Mouse (Mus musculus) intestine, embryonic 15.5 days (tissue): Measurements from ENCODE around the gene Serpina6. TPM values are rescaled to one million over a fixed set of nuclear protein-coding genes. Genes with fewer than 3 reads are reported as not detected.

ENCODE experiments used
- ATAC-seq: fragments of 200-750 bp; cut with Nextera tagmentation; 2 replicates; pipeline ENCODE4 v1.8.0; 2017; ENCODE audit warnings: moderate TSS enrichment, moderate library complexity
- H3K27ac ChIP-seq: fragments of 300-500 bp; sonication (generic); 2 replicates; pipeline ENCODE4 v1.5.1; 2015; ENCODE audit warnings: mild to moderate bottlenecking, inconsistent platforms
- H3K27me3 ChIP-seq: fragments of 300-500 bp; sonication (generic); replicated peaks from 2 replicates; pipeline ENCODE4 v1.6.1; 2015; ENCODE audit warnings: inconsistent platforms
- H3K36me3 ChIP-seq: fragments of 300-500 bp; sonication (generic); 2 replicates; pipeline ENCODE4 v1.6.1; 2015; ENCODE audit warnings: inconsistent platforms
- H3K4me1 ChIP-seq: fragments of 300-500 bp; sonication (generic); replicated peaks from 2 replicates; pipeline ENCODE4 v1.6.1; 2015; ENCODE audit warnings: inconsistent platforms
- H3K4me2 ChIP-seq: fragments of 300-500 bp; sonication (generic); replicated peaks from 2 replicates; pipeline ENCODE4 v1.6.1; 2015; ENCODE audit warnings: mild to moderate bottlenecking, inconsistent platforms
- H3K4me3 ChIP-seq: fragments of 300-500 bp; sonication (generic); replicated peaks from 2 replicates; pipeline ENCODE4 v1.5.1; 2015; ENCODE audit warnings: inconsistent platforms
- H3K9ac ChIP-seq: fragments of 300-500 bp; sonication (generic); 2 replicates; pipeline ENCODE4 v1.6.1; 2015; ENCODE audit warnings: inconsistent platforms
- H3K9me3 ChIP-seq: fragments of 300-500 bp; sonication (generic); 2 replicates; pipeline ENCODE4 v1.6.1; 2016; ENCODE audit warnings: inconsistent platforms
- WGBS: fragments of 180-500 bp; shearing (Covaris S2); methylation state at CpG from one replicate; pipeline ENCODE4 v1.1.7; 2015; 5-methylcytosine and 5-hydroxymethylcytosine counted together
- polyA plus RNA-seq: library from polyadenylated mRNA; unstranded; fragments of >200 nt; fragmentation: Nextera tagmentation; extraction: Ambion mirVana; gene quantifications from 2 replicates; pipeline ENCODE4 v1.2.1, GENCODE M21; 2015

Serpina6 gene
- polyA plus RNA-seq, 1 experiment from 2014 or later = 96.8 TPM

DNA sequence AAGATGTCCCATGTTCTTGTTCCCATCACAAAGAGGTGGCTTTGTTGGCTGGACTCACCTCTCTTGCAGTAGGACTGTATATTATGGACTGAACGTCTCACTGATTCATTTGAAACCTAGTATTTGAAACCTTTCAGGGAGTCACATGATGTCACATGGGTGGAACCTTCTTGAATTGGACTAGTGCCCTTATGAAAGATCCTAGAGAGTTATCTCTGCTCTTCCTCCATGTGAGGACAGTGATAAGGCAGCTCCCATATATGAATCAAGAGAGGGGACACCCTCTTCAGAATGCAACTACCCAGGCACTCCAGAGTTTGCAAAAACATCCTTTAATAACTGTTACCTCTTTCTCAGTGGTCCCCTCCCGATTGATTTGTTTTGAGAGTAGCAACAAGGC, 10.7 kb downstream of the Serpina6 start:
- Histone ChIP-seq H3K4me3 (no peak overlapping the region), H3K4me2 (no peak overlapping the region), H3K9me3 (no peaks in the 10 kb centered on the region), H3K27me3 (no peaks in the 10 kb centered on the region), H3K27ac (no peak overlapping the region), H3K9ac (no peak overlapping the region), H3K4me1 (no peaks in the 10 kb centered on the region), H3K36me3 (no peaks in the 10 kb centered on the region)
- 69% methylated on average over 2 of the region's 2 CpGs for WGBS
- ATAC-seq = no peak

DNA sequence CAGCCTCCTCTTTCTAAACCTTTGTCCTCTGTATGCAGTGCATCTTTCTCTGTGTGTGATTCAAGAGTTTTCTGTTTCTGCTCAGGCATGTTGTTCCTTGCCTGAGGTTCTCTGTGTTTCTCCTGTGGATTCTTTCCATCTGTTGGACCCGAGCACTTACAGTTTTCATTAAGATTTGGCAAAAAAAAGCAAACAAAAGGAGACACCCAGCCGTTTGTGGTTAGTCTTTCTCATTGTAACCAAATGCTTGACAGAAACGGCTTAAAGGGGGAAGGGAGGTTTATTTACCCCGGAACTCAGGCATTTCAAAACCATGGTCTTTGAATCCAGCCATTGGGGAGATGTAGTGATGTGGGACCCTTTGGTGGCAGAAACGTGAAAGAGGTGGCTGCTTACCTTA, 12.4 kb downstream of the Serpina6 start:
- 40% methylated on average over 5 of the region's 5 CpGs for WGBS
- Histone ChIP-seq H3K4me2 (no peak overlapping the region), H3K27me3 (no peaks in the 10 kb centered on the region), H3K4me3 (no peak overlapping the region), H3K36me3 (no peaks in the 10 kb centered on the region), H3K9me3 (no peaks in the 10 kb centered on the region), H3K9ac (no peak overlapping the region), H3K4me1 (no peaks in the 10 kb centered on the region), H3K27ac (no peak overlapping the region)
- no peak for ATAC-seq

DNA sequence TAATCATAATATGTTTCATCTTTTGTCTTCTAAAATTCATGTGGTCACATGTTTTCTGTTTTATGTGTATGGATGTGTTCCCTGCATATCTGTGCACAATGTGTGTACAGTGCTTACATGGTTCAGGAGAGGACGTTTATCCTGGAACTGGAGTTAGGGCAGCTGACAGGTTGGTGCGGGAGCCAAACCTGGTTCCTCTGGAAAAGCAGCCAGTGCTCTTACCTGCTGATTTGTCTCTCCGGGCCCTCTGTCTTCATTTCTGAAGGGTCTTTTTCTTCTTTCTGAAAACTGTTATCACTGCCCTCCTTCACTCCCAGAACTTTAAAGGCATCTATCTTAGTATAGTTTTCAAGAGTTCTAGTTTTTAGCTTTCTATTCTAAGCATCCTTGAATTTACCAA, 13.2 kb downstream of the Serpina6 start:
- Histone ChIP-seq H3K27me3 (no peaks in the 10 kb centered on the region), H3K27ac (no peak overlapping the region), H3K36me3 (no peaks in the 10 kb centered on the region), H3K4me1 (no peaks in the 10 kb centered on the region), H3K4me3 (no peak overlapping the region), H3K9me3 (no peaks in the 10 kb centered on the region), H3K4me2 (no peak overlapping the region), H3K9ac (no peak overlapping the region)
- WGBS = 88% methylated on average over 3 of the region's 3 CpGs
- ATAC-seq = no peak

DNA sequence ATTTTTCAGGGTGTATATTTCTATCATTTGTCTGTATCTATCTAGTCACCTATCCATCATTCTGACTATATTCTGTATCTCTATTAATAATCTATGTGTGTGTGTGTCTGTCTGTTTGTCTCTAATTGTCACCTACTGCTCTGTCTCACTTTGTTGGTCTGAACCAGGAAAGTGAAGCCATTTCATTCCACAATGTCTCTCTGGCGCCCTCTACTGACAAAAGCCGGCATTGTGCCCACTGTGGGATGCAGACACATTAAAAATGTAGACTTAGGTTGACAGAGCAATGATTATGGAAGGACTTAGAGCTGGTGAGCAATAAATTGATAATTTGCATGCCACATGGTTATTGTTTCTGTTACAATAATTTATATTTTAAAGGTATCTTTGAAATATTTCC, 13.7 kb downstream of the Serpina6 start:
- Histone ChIP-seq H3K9me3 (no peaks in the 10 kb centered on the region), H3K4me2 (no peak overlapping the region), H3K27ac (no peak overlapping the region), H3K36me3 (no peaks in the 10 kb centered on the region), H3K9ac (no peak overlapping the region), H3K4me3 (no peak overlapping the region), H3K27me3 (no peaks in the 10 kb centered on the region), H3K4me1 (no peaks in the 10 kb centered on the region)
- 2% methylated on average over 2 of the region's 2 CpGs for WGBS
- no peak for ATAC-seq

DNA sequence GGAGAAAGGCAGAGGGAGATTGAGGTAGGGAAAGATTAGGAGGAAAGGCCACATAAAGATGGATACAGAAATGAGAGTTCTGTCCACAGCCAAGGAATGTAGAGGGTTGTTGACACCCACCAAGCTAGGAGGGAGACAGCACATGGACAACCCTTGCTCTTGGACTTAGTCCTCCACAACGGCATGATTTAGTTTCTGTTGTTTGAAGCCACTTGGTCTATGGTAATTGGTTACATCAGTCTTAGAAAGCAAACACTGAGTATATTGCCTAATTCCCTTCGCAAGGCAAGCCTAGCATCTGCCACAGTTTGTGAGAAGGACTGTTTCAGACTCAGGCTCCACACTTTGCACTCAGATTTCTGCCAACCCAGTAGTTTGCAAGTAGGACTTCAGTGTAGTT, 21.2 kb downstream of the Serpina6 start:
- H3K4me1 ChIP-seq = 0 out of 2 replicates have a peak, but pooled peaks cover 2% of the 10 kb centered on the region
- H3K4me2 ChIP-seq = no peak overlapping the region
- no peak for ATAC-seq
- no peak overlapping the region for H3K27ac ChIP-seq
- H3K9ac ChIP-seq = no peak overlapping the region
- H3K36me3 ChIP-seq = no peaks in the 10 kb centered on the region
- 77% methylated on average over 2 of the region's 2 CpGs for WGBS
- H3K9me3 ChIP-seq = no peaks in the 10 kb centered on the region
- H3K27me3 ChIP-seq = no peaks in the 10 kb centered on the region
- H3K4me3 ChIP-seq = no peak overlapping the region

DNA sequence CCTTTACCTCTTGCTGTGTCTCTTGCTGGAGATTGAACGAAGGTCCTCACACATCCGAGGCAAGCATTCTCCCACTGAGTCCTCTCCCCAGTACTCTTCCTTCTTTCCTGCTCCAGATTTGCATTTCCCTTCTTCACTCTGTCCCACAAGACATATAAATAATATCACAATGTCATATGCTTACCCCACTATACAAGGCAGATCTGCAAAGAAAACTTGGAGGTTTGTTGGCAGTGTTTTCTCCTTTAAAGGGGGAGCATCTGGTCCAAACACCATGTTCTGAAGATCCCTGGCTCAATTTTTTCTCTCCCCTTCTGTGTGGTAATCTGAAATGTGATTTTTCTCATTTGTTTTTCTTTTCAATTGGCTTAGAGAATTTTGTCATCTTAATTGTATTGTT, 22.6 kb downstream of the Serpina6 start:
- 0 out of 2 replicates have a peak, but pooled peaks cover 2% of the 10 kb centered on the region for H3K4me1 ChIP-seq
- no peak overlapping the region for H3K4me2 ChIP-seq
- ATAC-seq = no peak
- H3K9me3 ChIP-seq = no peaks in the 10 kb centered on the region
- no peak overlapping the region for H3K9ac ChIP-seq
- H3K4me3 ChIP-seq = no peak overlapping the region
- no peak overlapping the region for H3K27ac ChIP-seq
- H3K27me3 ChIP-seq = no peaks in the 10 kb centered on the region
- no peaks in the 10 kb centered on the region for H3K36me3 ChIP-seq
- 94% methylated on average over 2 of the region's 2 CpGs for WGBS

DNA sequence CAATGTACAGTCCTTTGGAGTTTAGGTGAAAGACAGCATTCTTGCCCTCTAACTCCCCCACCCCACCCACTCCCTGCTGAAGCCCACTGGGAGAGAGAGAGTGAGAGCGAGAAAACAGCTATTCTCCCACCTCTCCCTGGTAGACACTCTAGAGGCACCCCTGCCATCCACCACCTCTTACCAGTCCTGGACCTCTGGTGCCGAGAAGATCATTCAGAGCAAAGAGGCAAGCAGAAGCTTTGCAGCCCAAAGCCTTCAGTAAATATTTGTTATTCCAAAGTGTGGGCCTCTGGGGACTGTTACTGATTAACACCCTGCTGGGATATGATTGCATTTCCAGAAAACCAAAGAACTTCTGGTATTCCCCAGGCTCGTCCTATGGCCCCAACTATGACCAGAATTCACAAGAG, 25.8 kb downstream of the Serpina6 start, which contains the start of gene Serpina10:
TSS of gene Serpina10 (minus strand) at position 242 of the 410 bp plus-strand sequence.
- WGBS = 63% methylated on average over 3 of the region's 3 CpGs
- ATAC-seq = peak; percentile 66; the same call in 1 of the 2 replicates

DNA sequence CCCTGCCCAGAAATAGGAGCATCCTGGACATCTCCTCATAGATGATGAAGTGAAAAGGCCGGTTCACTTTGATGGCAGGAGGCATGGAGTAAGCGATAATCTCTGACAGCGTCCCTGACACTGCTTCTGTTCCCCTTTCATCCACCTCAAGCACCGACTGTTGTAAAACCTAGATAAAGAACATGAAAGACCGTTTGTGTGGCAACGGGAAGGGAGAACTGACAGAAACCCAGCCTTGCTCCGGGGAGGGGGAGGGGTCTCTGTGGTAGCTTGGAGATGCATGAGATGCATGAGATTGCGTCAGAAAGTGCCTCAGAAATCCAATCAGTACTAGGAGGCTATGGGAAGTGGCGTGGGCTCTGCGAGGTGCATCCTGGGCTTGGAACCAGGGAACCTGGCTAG, 40.2 kb downstream of the Serpina6 start:
- no peak overlapping the region for H3K27ac ChIP-seq
- ATAC-seq = peak; percentile 59
- 59% methylated on average over 10 of the region's 10 CpGs for WGBS

More for the DNA sequence above, 25.8 kb downstream of the Serpina6 start, which contains the start of gene Serpina10:
- H3K27me3 ChIP-seq = no peaks in the 10 kb centered on the region
- H3K27ac ChIP-seq = no peak within 1 kb of the TSS
- H3K4me3 ChIP-seq = no peak within 1 kb of the TSS
- H3K4me2 ChIP-seq = no peak within 1 kb of the TSS
- no peak within 1 kb of the TSS for H3K9ac ChIP-seq
- no peaks in the 10 kb centered on the region for H3K36me3 ChIP-seq
- H3K9me3 ChIP-seq = no peaks in the 10 kb centered on the region
- 0 out of 2 replicates have a peak, but pooled peaks cover 2% of the 10 kb centered on the region for H3K4me1 ChIP-seq

DNA sequence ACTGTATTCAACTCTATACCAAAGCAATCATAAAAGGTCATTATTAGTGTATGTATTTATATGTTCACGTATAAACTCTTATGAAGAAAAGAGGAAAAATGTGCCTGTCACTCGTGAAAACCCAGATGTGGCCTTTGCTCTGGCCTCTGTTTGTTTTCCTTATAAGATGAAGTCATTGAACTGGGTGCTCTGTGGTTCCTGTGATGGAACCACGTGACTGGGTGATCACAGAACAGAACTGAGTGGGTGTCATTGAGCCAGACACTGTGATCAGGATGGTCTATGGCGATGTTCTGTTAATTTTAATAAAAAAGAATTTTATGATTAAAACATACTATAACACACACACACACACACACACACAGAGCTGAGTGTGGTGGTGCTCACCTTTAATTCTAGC, 41.3 kb downstream of the Serpina6 start:
- Histone ChIP-seq H3K36me3 (no peaks in the 10 kb centered on the region), H3K27ac (no peak overlapping the region), H3K9ac (no peak overlapping the region), H3K9me3 (no peaks in the 10 kb centered on the region), H3K4me1 (no peaks in the 10 kb centered on the region), H3K4me3 (no peak overlapping the region), H3K4me2 (no peak overlapping the region), H3K27me3 (no peaks in the 10 kb centered on the region)
- ATAC-seq = no peak
- 69% methylated on average over 4 of the region's 4 CpGs for WGBS

More for the DNA sequence above, 40.2 kb downstream of the Serpina6 start:
- Histone ChIP-seq H3K27me3 (no peaks in the 10 kb centered on the region), H3K4me3 (no peak overlapping the region), H3K9ac (no peak overlapping the region), H3K4me2 (no peak overlapping the region; the same call in 1 of the 2 replicates), H3K4me1 (no peaks in the 10 kb centered on the region), H3K36me3 (no peaks in the 10 kb centered on the region), H3K9me3 (no peaks in the 10 kb centered on the region)

DNA sequence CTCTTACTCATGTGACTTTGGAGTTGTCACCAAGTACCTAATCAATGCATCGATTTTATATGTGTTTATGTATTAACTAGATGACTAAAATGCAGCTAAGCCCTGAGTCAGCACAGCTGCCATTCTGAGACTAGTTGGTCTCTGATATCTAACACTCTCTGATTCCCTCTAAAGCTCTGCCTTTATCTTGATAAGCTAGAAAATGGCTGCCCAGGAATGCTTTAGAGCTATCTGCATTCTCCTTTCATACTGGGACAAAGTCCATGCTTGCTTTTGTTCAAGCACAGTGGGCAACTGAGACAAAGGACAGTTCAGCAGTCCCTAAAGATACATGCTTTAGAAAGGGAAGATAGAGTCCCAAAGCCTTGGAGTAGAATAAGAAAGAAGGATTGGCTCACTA, 41.9 kb downstream of the Serpina6 start:
- Histone ChIP-seq H3K9me3 (no peaks in the 10 kb centered on the region), H3K27me3 (no peaks in the 10 kb centered on the region), H3K9ac (no peak overlapping the region), H3K36me3 (no peaks in the 10 kb centered on the region), H3K27ac (no peak overlapping the region), H3K4me2 (no peak overlapping the region), H3K4me1 (no peaks in the 10 kb centered on the region), H3K4me3 (no peak overlapping the region)
- 83% methylated on average over 1 of the region's 1 CpGs for WGBS
- ATAC-seq = peak; percentile 51

DNA sequence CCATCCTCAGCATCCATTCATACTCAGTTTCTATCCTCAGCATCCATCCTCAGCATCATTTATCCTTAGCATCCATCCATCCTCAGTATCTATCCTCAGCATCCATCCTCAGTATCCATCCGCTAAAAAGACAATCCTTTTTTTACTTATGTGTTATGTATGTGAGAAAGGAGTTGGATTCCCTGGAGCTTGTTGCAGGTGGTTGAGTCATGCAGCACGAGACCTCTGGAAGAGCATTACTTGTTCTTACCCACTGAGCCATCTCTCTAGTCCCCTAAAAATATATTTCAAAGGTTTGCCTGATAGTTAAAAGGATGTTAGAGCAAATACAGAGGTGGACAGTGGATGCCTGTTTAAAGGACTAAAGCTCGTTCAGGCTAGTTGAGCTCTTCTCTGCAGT, 55.2 kb downstream of the Serpina6 start:
- WGBS = 84% methylated on average over 3 of the region's 3 CpGs
- H3K9ac ChIP-seq = no peak overlapping the region
- H3K4me3 ChIP-seq = no peak overlapping the region
- no peaks in the 10 kb centered on the region for H3K4me1 ChIP-seq
- no peak overlapping the region for H3K4me2 ChIP-seq
- H3K9me3 ChIP-seq = no peaks in the 10 kb centered on the region
- no peak overlapping the region for H3K27ac ChIP-seq
- H3K27me3 ChIP-seq = no peaks in the 10 kb centered on the region; the same call in 1 of the 2 replicates
- ATAC-seq = no peak
- H3K36me3 ChIP-seq = no peaks in the 10 kb centered on the region

DNA sequence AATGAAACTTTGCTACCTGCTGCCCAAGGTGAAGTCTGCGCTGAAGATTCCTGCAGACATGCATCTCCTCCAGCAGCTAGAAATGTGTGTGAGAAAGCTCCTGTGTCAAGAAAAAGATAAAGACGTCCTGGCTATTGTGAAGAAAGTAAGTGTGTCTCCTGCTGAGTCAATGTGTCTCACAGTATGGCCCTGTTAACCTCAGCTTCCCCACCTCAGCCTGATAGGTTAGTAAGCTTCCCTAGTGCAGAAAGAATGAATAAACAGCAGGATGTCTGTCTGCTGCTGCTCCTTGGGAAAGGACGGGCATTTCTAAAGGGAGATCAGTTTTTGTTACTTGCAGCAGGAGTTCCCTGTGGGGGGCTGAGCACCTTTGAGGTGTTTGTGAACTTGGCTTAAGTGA, 56.6 kb downstream of the Serpina6 start:
- no peaks in the 10 kb centered on the region for H3K36me3 ChIP-seq
- no peak for ATAC-seq
- no peaks in the 10 kb centered on the region; the same call in 1 of the 2 replicates for H3K27me3 ChIP-seq
- no peak overlapping the region for H3K4me2 ChIP-seq
- no peak overlapping the region for H3K9ac ChIP-seq
- H3K9me3 ChIP-seq = no peaks in the 10 kb centered on the region
- no peak overlapping the region for H3K4me3 ChIP-seq
- H3K27ac ChIP-seq = no peak overlapping the region
- no peaks in the 10 kb centered on the region for H3K4me1 ChIP-seq
- WGBS = 42% methylated on average over 3 of the region's 3 CpGs

DNA sequence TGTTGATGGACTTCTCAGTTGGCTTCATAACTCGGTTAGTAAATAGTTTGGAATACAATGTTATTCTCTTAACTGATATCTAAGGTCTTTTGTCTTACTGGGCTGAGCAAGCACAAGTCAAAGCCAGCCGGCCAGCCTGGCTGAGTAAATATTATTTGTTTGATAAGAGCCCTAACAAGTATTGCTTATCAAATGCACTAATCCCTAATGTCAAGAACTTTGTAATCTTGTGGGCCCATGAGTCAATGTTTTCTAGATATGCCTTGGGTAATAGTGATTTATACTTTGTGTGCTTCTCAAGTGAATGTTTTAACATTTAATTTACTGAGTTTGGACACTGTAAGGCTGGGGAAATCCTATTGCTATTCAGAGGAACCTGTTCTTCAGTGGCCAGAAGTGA, 58.6 kb downstream of the Serpina6 start:
- 46% methylated on average over 2 of the region's 2 CpGs for WGBS
- ATAC-seq = peak; percentile 79
- no peak overlapping the region for H3K4me2 ChIP-seq

More for the DNA sequence above, 58.6 kb downstream of the Serpina6 start:
- Histone ChIP-seq H3K27ac (no peak overlapping the region), H3K27me3 (no peaks in the 10 kb centered on the region; the same call in 1 of the 2 replicates), H3K4me1 (no peaks in the 10 kb centered on the region), H3K36me3 (no peaks in the 10 kb centered on the region), H3K4me3 (no peak overlapping the region), H3K9ac (no peak overlapping the region), H3K9me3 (no peaks in the 10 kb centered on the region)
